Mouse (Mus musculus): ENCODE results near the gene Gm20695. TPM values are rescaled to one million over a fixed set of nuclear protein-coding genes. Genes with fewer than 3 reads are reported as not detected.

Gene Gm20695
- 1.7 and 3.3 TPM in 2 replicates for polyA plus RNA-seq (2015; fragmentation: Nextera tagmentation; extraction: Ambion mirVana)

DNA sequence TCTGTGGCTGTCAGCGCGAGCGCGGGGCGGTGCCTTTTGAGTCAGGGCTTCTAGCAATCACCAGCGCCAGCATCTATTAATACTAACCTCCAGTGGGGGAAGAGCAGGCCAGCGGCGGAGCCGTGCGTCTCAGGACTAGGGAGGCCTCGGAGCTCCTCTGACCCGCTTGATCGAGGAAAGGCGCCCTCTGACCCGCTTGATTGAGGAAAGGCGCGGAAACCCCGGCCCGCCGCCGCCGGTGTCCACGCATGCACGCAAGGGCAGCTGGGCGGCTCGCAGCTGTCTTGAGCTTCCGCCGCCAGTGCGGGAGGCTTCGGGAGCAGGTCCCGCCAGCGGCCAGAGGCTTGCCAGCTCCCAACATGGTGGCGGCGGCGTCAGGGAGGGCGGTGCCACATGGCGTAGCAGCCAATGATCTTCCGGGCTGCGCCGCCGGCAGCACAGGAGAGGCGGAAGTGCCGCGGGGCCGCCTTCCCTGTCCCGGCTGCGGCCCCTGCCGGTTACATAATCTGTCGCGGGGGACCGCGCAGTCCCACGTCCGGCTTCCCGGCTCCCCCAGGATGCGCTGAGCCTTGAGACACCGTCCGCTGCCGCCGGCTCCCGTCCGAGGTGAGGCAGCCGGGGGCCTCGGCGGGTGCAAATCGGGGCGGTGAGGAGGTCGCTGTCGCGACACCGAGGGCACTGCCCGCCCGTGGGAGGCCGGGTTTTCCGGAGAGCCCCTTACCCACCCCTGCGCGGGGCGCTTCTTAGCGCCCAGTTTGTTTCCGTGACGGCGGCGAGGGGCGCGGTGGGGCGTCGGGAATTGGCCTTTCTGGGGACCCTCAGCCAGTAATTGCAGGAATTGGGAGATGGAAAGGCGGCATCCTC lies at the start of gene Gm20695, which contains the start of gene Zfp597:
TSS of gene Gm20695 (plus strand) at position 448 of the 864 bp plus-strand sequence.
TSS of gene Zfp597 (minus strand) at position 361 of the 864 bp plus-strand sequence.

DNA sequence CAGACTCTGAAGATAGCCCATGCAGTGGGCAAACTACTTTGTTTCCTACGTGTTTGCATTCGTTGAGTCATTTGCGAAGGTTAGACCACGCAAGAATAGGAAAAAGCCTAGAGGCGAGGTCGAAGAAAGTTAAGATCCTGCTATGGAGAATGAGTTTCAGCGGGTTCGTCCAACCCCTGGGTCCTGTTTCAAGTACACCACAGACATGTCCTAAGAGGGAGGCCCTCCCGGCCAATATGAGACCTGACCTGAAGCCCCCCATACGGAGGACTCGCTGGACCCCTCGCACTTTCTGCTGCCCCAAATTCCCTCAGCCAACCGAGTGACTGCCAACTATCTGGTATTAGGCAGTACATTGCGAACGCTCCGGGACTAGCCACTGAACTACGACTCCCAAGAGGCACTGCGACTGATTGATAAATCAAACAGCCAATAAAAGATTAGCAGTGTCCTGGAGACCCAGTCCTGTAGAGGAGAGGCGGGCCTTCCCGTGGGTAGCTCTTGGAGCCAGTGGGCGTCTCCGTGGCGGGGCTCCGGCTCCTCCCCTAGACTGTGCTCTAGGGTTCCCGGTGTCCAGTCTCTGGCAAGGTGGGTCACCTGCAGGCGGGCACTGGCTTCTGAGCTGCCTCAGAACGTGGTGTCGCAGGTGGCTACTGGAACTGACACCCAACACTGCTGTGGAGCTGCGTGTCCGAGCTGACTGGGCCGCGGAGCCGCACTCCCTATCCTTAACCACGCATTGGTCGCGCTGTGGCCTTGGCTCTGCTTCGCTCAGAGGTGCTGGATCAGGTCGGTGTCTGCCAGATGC lies 37.5 kb upstream of the Gm20695 start, which contains the start of gene Zfp174:
TSS of gene Zfp174 (plus strand) at position 558 of the 808 bp plus-strand sequence.

DNA sequence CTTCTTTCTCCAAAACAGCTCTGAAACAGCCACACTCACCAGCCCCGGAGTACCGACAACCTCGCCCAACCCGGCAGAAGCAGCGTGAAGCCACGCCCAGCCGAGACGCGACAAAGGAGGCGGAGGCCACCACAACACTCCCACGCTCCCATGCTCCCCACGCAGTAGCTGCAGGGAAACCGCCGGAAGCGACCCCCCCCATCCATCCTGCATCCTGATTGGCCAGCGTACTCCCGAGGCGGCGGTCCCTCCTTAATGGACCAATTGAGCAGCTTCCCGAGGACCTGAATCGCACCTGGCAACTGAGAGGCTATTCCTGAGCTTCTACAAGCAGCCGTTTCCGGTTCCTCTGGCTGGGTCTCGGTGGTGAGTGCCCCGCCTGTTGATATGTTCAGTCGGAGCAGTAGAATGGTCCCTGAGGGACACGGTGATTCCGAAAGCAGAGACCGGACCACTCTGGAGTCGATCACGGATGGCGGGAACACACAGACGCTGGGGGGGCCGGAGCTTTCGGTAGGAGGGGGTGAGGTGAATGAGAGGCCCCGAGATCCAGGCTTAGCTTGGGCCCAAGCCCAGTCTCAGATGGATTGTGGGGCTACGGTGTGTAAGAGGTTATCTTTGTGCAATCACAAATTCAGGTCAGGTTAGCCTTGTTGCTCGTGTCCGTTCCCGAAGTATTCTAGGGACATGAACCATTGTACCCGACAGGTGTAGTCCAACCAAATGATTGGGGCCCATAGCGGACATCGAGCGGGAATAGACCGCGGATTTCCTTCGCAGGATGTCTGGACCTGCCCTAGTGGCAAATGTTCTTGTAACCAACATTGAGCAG lies 12.0 kb upstream of the Gm20695 start, which contains the start of gene Naa60:
TSS of gene Naa60 (plus strand) at position 160 of the 832 bp plus-strand sequence.

DNA sequence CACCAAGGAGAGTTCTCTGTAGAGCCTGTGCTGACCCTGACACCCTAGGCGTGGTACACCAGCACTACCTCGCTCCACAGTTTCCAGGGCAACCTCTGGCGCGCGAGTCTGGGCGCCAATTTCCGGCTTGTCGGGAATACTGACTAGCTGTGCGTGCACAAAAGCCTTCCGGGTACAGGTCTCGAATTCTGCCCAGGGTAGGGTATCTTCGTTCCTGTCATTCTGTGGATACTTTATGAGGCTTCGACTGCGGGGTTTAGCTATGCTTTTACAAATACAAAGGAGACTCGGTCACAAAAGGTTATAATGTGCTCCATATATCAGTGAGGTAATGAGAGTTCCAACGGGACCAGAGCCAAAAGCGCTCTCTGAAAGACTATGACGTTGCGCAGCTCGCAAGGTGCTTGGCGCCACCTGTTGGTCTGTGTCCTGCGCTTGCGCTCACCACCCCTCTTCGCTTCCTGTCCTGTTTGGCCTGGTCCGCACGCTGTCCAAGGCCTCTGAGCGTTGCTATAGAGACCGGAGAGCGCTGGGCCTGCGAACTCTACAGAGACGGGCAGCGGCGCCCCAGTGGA lies 24.2 kb downstream of the Gm20695 start, which contains the start of the genes 1700037C18Rik and Cluap1:
TSS of gene 1700037C18Rik (minus strand) at position 153 of the 575 bp plus-strand sequence.
TSS of gene Cluap1 (plus strand) at position 265 of the 575 bp plus-strand sequence.

Small RNAs within 50 kb of the gene (microRNA-seq; reads per million reads assigned to microRNA genes)
- gene Gm23493 (ENCODE audit: borderline replicate concordance, insufficient number of aligned reads), result not detected

Other genes starting within 250 kb of the Gm20695 start
- 0.08 TPM in 1 of 2 replicates, not detected in the other for gene Mefv, start 166.6 kb upstream of the Gm20695 start, polyA plus RNA-seq (2015; fragmentation: Nextera tagmentation; extraction: Ambion mirVana)
- gene Zfp263, start 140.6 kb upstream of the Gm20695 start, polyA plus RNA-seq (2015; fragmentation: Nextera tagmentation; extraction: Ambion mirVana), result 20.8 and 37.0 TPM in 2 replicates
- gene Olfr15, start 53.8 kb upstream of the Gm20695 start, polyA plus RNA-seq (2015; fragmentation: Nextera tagmentation; extraction: Ambion mirVana), result not detected in 2 replicates
- gene Zfp174, start 37.4 kb upstream of the Gm20695 start, polyA plus RNA-seq (2015; fragmentation: Nextera tagmentation; extraction: Ambion mirVana), result 1.5 and 4.1 TPM in 2 replicates
- gene Naa60, start 12.3 kb upstream of the Gm20695 start, polyA plus RNA-seq (2015; fragmentation: Nextera tagmentation; extraction: Ambion mirVana), result 34.3 and 51.6 TPM in 2 replicates
- gene Zfp597, start 87 bp upstream of the Gm20695 start, polyA plus RNA-seq (2015; fragmentation: Nextera tagmentation; extraction: Ambion mirVana), result 4.2 and 5.9 TPM in 2 replicates
- gene 1700037C18Rik, start 24.0 kb downstream of the Gm20695 start, polyA plus RNA-seq (2015; fragmentation: Nextera tagmentation; extraction: Ambion mirVana), result 6.8 and 7.9 TPM in 2 replicates
- 28.5 and 31.2 TPM in 2 replicates for gene Cluap1, start 24.2 kb downstream of the Gm20695 start, polyA plus RNA-seq (2015; fragmentation: Nextera tagmentation; extraction: Ambion mirVana)
- 0.13 and 0.87 TPM in 2 replicates for gene Nlrc3, start 92.0 kb downstream of the Gm20695 start, polyA plus RNA-seq (2015; fragmentation: Nextera tagmentation; extraction: Ambion mirVana)
- 5.0 and 5.6 TPM in 2 replicates for gene Slx4, start 119.1 kb downstream of the Gm20695 start, polyA plus RNA-seq (2015; fragmentation: Nextera tagmentation; extraction: Ambion mirVana)
- 0.79 and 1.0 TPM in 2 replicates for gene Dnase1, start 152.3 kb downstream of the Gm20695 start, polyA plus RNA-seq (2015; fragmentation: Nextera tagmentation; extraction: Ambion mirVana)
- 66.4 and 120 TPM in 2 replicates for gene Trap1, start 193.2 kb downstream of the Gm20695 start, polyA plus RNA-seq (2015; fragmentation: Nextera tagmentation; extraction: Ambion mirVana)